ENCODE assay signal across 8 mouse cellular contexts in genomic region chr7:99828083-99828570, GRCm38 (mm10). TPM values are rescaled to one million over a fixed set of nuclear protein-coding genes. Genes with fewer than 3 reads are reported as not detected.
A peak's percentile ranks its signal among the peaks of the same experiment; 100 is the strongest.
DNase-seq lines count a peak whose midpoint lies in the region; ATAC-seq and TF ChIP-seq lines count a peak whose summit lies in the region.

TSS of gene Neu3 (minus strand) at chr7:99828417.

- TF ChIP-seq CTCF in bone marrow macrophage, adult 2 months (IDR thresholded peaks at IDR 0.05; ENCODE audit: low read depth, low read length): no peak
- no peak for TF ChIP-seq CTCF in embryonic fibroblast, embryonic 13.5 days (IDR thresholded peaks at IDR 0.05; ENCODE audit: borderline replicate concordance, insufficient read depth, low read length)

- peak within 1 kb of the TSS; percentile 49 for H3K4me2 ChIP-seq in kidney, embryonic 14.5 days (replicated peaks; ENCODE audit: low read depth, low read length)
- peak within 1 kb of the TSS; percentile 49 for H3K4me2 ChIP-seq in limb, embryonic 15.5 days

- ATAC-seq in kidney, embryonic 14.5 days (ENCODE audit: low FRiP score, low TSS enrichment): peak; percentile 99
- ATAC-seq in limb, embryonic 15.5 days (ENCODE audit: insufficient number of reproducible peaks, low FRiP score, low TSS enrichment, low read depth): peak; percentile 94

- H3K4me1 ChIP-seq in bone marrow macrophage, adult 2 months (ENCODE audit: control insufficient read depth, insufficient read depth, low read length): peaks cover 10% of the 10 kb centered on the region; the same call in 1 of the 2 replicates
- H3K4me1 ChIP-seq in embryonic fibroblast, embryonic 13.5 days (ENCODE audit: control insufficient read depth, insufficient read depth, low read length): no peaks in the 10 kb centered on the region
- peaks cover 4% of the 10 kb centered on the region; the same call in 1 of the 2 replicates for H3K4me1 ChIP-seq in kidney, embryonic 14.5 days (ENCODE audit: control insufficient read depth, insufficient read depth, low read length)
- H3K4me1 ChIP-seq in limb, embryonic 15.5 days: 0 out of 2 replicates have a peak, but pooled peaks cover 4% of the 10 kb centered on the region

- H3K27ac ChIP-seq in bone marrow macrophage, adult 2 months (ENCODE audit: insufficient read depth, low read depth, low read length): no peak within 1 kb of the TSS
- H3K27ac ChIP-seq in embryonic fibroblast, embryonic 13.5 days (ENCODE audit: insufficient read depth, low read length): peak within 1 kb of the TSS; percentile 93
- H3K27ac ChIP-seq in kidney, embryonic 14.5 days (ENCODE audit: low read depth, low read length): peak within 1 kb of the TSS; percentile 78; the same call in 1 of the 2 replicates
- peak within 1 kb of the TSS; percentile 84 for H3K27ac ChIP-seq in limb, embryonic 15.5 days

- H3K36me3 ChIP-seq in kidney, embryonic 14.5 days (ENCODE audit: control insufficient read depth, insufficient read depth, low read length): no peaks in the 10 kb centered on the region
- H3K36me3 ChIP-seq in limb, embryonic 15.5 days: no peaks in the 10 kb centered on the region

- no peak for TF ChIP-seq POLR2A in bone marrow macrophage, adult 2 months (IDR thresholded peaks at IDR 0.05; ENCODE audit: borderline replicate concordance, low read depth, low read length)
- TF ChIP-seq POLR2A in embryonic fibroblast, embryonic 13.5 days (IDR thresholded peaks at IDR 0.05; ENCODE audit: low read depth, low read length): peak; percentile 95

- DNase-seq in A20 (ENCODE audit: low read depth, low spot score): peak; percentile 93
- peak; percentile 93 to 95 for DNase-seq in heart, adult 9 months (ENCODE audit: low spot score in 2 of 2)
- DNase-seq in monocyte, adult 2 months (ENCODE audit: low read depth in 1 of 2, low spot score in 2 of 2): peak; percentile 78 to 84
- peak; percentile 90 to 93 for DNase-seq in spleen, postnatal 36 days (ENCODE audit: low spot score in 2 of 2)

- peak within 1 kb of the TSS; percentile 59; the same call in 1 of the 2 replicates for H3K9ac ChIP-seq in kidney, embryonic 14.5 days (ENCODE audit: low read depth, low read length)
- H3K9ac ChIP-seq in limb, embryonic 15.5 days: peak within 1 kb of the TSS; percentile 35

- no peaks in the 10 kb centered on the region for H3K9me3 ChIP-seq in kidney, embryonic 14.5 days (ENCODE audit: control insufficient read depth, low read length)
- H3K9me3 ChIP-seq in limb, embryonic 15.5 days: no peaks in the 10 kb centered on the region

- H3K4me3 ChIP-seq in bone marrow macrophage, adult 2 months (ENCODE audit: insufficient read depth, low read length): peak within 1 kb of the TSS; percentile 55
- H3K4me3 ChIP-seq in embryonic fibroblast, embryonic 13.5 days (ENCODE audit: insufficient read depth, low read length): peak within 1 kb of the TSS; percentile 44
- peak within 1 kb of the TSS; percentile 55 for H3K4me3 ChIP-seq in kidney, embryonic 14.5 days (ENCODE audit: low read length)
- peak within 1 kb of the TSS; percentile 52 for H3K4me3 ChIP-seq in limb, embryonic 15.5 days

- H3K27me3 ChIP-seq in kidney, embryonic 14.5 days (ENCODE audit: control insufficient read depth, insufficient read depth, low read length): no peaks in the 10 kb centered on the region
- H3K27me3 ChIP-seq in limb, embryonic 15.5 days: no peaks in the 10 kb centered on the region

- WGBS in kidney, embryonic 14.5 days: under 1% methylated on average over 26 of the region's 26 CpGs
- WGBS in limb, embryonic 15.5 days: under 1% methylated on average over 26 of the region's 26 CpGs

RNA-seq across cellular contexts. Expression of gene Neu3, which starts in this region (rescaled TPM):
- polyA plus RNA-seq in bone marrow macrophage, adult 2 months (2012; ENCODE audit: insufficient read depth, insufficient read length, missing spikeins): 1.2 and 1.6 TPM in 2 replicates
- polyA plus RNA-seq in embryonic fibroblast, embryonic 13.5 days (2011; ENCODE audit: insufficient read length, low read depth, missing spikeins): 1.9 and 2.3 TPM in 2 replicates
- 2.2 and 4.1 TPM in 2 replicates for polyA plus RNA-seq in kidney, embryonic 14.5 days (2014; fragmentation: Nextera tagmentation; extraction: Ambion mirVana)
- 5.0 and 5.1 TPM in 2 replicates for polyA plus RNA-seq in limb, embryonic 15.5 days (2015; fragmentation: Nextera tagmentation; extraction: Ambion mirVana)
